Mouse (Mus musculus): ENCODE measurements at regions not wholly inside any gene's neighbourhood (a gene's known extent, or its start where the extent isn't known, plus 50 kb on each side); places are given as distances from the start of the nearest gene placed in this dataset.
A peak's percentile ranks its signal among the peaks of the same experiment; 100 is the strongest.

DNA sequence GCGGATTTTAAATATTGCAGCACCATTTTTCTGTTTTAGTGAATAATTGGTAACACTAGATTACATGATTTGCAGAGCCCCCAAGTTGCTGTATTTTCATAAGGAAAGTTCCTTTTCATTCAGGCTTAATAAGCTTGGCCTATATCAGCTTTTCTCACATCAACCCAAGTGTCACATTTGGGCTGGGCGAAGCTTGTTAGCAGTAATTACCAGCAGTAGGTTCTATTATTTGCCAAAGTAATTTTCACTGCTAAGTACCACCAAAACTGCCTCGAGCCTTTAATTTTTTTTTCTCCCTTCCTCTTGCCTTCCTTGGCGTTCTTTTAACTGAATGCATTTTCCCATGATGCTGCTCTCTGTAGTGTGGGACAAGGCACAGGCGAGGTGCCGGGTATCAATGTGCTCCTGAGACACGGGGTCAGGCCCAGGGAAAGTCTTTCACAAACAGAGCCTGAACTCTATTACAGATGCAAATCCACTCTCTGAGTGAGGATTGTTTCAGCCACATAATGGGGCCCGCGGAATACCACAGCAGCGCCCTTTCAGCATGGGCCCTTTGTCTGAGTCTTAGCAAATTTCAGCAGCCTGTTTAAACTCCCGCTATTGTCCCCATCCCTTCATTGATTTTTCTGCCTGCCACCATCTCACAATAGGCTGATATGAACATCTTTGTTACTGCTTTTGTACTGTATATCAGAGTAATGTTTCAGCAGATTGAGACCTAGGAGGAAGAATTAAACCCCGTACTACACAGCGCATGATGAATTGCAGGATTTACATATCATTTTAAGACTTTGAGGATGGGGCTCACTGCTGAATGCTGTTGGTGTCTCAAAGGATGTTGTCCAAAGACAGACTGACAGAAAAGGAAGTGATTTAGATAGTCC lies 205.1 kb upstream of the Epha3 start:
- DNase-seq (ENCODE audit: inconsistent age in 2 of 2, low spot score in 1 of 2) = no peak

DNA sequence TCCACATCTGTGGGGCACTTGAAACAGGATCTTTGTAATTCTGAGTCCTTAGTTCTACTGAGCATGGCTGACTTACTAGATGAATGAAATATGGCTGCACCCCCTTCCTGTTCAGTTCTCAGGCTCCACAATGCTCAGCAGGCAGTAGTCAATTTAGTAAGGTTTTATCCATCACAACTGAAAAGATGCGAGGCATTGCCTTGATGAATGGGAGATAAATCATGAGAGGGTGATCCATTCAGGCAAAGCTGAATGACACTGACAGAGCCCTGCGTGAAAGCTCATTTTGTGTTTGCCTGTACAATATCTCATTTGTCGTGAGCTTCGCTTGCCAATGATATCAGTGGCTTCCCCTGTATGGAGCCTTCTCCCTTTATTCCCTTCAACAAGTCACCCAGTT lies 198.6 kb upstream of the Epha3 start:
- no peak for DNase-seq (ENCODE audit: inconsistent age in 2 of 2, low spot score in 1 of 2)

DNA sequence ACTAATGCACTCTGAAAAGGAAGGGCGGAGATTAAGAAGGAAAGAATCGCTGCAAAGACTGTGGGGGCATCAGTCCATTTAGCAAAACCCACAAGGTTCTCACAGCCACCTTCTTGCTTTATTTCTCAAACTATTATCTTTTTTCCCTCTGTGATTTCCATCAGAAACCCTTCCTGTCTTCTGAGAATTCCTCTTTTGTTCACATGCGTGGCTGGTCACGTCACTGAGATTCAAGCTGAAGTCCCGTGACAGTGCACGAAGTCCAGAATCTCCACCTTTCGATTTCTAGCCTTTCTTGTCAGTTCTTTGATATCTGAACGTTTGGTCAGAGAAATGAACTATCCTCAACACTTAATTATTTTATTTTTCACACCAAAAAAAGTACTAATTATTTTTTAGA lies 194.7 kb upstream of the Epha3 start:
- DNase-seq (ENCODE audit: inconsistent age in 2 of 2, low spot score in 1 of 2) = no peak

DNA sequence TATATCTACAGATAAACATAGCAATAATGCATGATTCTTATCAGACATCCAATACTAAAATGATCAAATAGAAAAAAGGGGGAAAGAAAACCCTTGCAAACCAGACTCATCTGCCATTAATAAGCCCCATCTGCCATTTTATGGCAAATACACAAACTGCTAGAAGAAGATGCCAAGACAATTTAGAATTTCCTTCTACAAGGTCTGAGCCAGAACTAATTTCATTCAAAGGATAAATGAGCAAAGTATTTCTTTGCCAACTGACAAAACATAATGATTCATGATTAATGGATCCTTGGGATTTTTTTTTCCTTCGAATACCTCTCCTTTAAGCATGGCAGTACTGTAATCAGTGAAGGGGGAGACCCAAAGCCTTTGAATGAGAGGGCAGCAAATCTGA lies 190.4 kb upstream of the Epha3 start:
- DNase-seq (ENCODE audit: inconsistent age in 2 of 2, low spot score in 1 of 2) = no peak

DNA sequence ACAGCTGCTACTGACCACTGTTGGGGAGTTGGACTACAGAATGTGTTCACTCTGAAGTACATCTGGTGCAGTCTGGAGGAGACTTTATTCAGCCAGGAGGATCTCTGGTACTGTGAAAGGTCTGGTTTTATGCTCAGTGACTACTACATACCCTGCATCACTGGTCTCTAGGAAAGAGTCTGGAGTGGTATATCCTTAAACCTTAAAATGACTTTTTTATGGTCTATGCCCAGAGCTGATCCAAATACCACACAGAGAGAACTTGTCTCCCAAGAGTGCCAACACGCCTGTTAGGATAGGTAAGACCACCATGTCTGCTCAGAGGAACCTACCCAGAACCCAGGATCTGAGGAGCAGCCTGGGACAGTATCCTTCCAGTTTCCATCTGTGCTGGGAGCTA lies 184.1 kb upstream of the Epha3 start:
- no peak for DNase-seq (ENCODE audit: inconsistent age in 2 of 2, low spot score in 1 of 2)

DNA sequence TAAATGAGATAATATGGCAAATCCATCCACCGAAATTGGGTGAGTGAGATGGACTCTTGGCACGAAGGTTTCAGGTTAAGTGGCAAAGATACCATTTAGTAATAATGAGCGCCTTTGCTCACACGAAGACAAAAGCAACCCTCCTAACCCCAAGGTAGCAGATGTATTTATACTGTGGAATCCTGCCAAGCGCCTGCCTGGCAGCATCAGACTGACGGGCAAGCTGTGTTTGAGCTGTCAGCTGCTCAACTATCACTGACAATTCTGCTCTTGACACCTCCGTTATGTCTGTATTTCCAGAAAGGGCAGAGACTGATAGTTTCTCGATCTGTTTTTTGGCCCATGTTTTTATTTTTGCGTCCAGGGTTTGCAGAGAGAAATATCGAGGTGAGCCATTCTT lies 169.1 kb upstream of the Epha3 start:
- no peak for DNase-seq (ENCODE audit: inconsistent age in 2 of 2, low spot score in 1 of 2)

DNA sequence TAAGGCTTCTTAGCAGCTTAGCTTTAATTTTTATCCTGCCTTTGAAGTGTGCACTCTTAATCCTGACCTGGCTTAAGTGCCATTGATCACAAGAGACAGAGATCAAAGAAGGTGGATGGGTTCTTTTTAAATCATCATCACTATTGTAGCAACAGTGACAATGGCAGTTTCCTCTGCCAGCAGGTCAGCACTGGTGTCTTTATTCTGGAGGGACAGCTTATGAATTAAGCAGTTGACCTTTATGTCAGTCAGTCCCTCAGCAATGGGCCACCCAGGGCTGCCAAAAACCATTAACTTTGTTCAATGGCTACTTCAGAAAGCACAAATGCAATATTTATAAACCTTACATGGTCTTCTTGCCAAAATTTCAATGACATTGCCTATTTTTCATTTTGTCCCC lies 160.0 kb upstream of the Epha3 start:
- DNase-seq (ENCODE audit: inconsistent age in 2 of 2, low spot score in 1 of 2) = no peak

DNA sequence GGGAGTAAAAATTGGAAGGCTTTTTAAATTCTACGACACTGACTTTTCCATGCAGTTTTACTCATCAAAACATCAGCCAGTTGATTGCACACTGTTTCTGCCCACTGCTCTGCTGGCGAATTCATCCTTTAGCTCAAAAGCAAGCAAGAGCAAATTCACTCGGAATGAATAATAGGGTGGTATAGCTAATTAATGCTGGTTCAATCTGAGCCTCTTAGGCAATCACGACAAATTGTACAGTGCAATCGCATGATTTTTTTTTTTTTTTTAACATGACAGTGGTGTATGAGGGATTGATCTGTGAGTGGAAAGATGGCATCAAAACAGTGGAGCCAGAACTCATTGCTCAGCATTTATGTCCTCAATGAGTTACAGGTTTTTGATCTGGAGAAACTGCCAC lies 136.9 kb upstream of the Epha3 start:
- no peak for DNase-seq (ENCODE audit: inconsistent age in 2 of 2, low spot score in 1 of 2)

DNA sequence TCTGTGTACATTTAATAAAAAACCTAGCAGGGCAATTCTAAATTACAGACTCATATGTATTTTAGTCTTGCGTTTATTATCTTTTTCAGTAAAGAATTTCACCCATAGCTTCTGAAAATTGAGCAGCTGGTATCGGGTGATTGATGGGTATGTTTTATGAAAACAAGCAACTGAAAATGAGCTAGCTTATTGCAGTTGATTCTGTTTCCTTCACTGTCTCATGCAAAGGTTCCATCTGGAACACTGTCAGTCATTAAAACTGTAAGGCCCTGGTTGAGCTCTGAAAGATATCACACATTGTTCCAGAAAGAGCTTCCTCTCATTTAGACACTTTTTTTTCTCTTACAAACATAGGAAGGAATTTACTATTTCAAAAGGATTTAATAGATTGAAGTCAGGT lies 103.4 kb upstream of the Epha3 start:
- no peak for DNase-seq (ENCODE audit: inconsistent age in 2 of 2, low spot score in 1 of 2)

DNA sequence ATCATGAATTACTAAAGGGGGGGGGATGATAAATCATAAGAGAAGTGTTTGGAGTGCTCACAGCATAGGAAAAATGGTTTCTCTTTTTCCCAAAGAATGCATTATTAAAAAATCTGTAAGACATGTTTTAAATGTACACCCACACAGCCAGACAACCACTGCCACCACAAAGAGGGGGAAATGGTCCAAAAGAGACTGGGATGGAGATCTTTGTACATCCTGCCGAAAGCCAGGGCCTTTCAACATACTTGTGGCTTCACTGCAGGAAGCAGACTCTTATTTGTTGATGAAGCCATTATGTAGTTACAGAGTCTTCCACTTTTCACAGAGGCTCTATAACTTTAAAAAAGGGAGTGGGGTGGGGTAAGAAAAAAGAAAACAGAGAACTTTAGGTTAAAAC lies 96.8 kb upstream of the Epha3 start:
- DNase-seq (ENCODE audit: inconsistent age in 2 of 2, low spot score in 1 of 2) = peak in 1 of 2 experiments; percentile 7

DNA sequence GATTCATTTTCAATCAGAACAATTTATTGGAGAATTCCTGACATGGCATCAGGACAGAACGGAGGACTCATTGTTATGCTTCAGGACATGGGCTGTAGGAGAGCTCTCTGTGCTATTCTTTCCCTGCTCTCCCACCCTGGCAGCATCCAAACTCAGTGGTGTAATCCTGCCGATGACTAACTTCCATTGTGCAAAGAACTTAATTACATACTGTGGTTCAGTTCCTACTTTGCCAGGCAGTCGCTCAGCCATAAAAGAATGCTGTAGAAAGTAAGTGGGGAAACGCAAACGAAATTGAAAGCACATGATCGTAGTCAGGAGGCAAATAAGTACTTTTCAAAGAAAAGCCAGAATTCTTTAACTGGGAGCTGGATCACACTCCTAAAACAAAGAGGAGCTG lies 94.2 kb upstream of the Epha3 start:
- DNase-seq (ENCODE audit: inconsistent age in 2 of 2, low spot score in 1 of 2) = no peak

DNA sequence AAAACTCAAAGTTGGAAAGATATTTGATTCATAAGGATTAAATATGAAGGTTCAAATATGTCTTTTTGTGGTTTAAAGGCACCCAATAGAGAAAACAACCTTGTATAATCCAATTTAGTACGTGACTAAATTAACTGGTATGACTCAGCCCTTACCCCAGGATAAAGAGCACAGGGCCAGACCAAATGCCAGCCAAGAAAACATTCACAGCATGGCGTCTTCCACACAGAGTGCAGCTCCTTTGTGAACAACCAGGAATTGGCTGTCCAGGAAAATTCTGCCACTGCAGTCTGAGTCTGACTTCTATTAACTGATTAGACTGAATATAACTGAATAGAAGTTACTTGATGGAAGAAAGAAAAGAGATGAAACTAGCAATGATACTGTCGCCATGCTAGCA lies 61.2 kb upstream of the Epha3 start:
- DNase-seq (ENCODE audit: inconsistent age in 2 of 2, low spot score in 1 of 2) = no peak

DNA sequence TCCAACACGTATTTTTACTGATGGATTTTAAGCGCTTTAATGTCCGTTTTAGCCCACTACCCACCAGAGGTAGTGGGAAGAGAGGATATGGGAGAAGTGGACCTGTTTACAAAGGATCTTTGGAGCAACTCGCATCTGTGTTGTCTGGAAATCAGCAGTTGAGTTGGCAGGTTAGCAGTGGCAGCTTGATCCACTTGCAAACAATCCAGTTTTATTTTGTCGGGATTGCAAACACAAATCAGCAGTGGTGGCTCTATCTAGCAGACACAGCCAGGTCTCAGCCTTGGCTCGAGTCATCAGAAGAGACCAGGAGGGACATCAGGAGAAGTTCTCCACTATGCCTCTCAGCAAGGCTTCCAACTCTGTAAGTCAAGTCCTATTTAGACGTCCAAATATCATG lies 57.2 kb upstream of the Epha3 start:
- DNase-seq (ENCODE audit: inconsistent age in 2 of 2, low spot score in 1 of 2) = no peak

Measured in adrenal gland, adult (tissue).